Mouse (Mus musculus): ENCODE results near the gene Marveld2.
A peak's percentile ranks its signal among the peaks of the same experiment; 100 is the strongest.

The Marveld2 gene

GRCm38 (mm10) chr13:100600317-100600716, 16.5 kb downstream of the Marveld2 start:
- DNase-seq (ENCODE audit: low read depth, low spot score), result no peak

GRCm38 (mm10) chr13:100597284-100597683, 19.5 kb downstream of the Marveld2 start:
- DNase-seq (ENCODE audit: low read depth, low spot score), result no peak

- DNase-seq (ENCODE audit: low read depth, low spot score), result no peak
These were observed 21.3 kb downstream of the Marveld2 start for GRCm38 (mm10) chr13:100595552-100595885.

DNA sequence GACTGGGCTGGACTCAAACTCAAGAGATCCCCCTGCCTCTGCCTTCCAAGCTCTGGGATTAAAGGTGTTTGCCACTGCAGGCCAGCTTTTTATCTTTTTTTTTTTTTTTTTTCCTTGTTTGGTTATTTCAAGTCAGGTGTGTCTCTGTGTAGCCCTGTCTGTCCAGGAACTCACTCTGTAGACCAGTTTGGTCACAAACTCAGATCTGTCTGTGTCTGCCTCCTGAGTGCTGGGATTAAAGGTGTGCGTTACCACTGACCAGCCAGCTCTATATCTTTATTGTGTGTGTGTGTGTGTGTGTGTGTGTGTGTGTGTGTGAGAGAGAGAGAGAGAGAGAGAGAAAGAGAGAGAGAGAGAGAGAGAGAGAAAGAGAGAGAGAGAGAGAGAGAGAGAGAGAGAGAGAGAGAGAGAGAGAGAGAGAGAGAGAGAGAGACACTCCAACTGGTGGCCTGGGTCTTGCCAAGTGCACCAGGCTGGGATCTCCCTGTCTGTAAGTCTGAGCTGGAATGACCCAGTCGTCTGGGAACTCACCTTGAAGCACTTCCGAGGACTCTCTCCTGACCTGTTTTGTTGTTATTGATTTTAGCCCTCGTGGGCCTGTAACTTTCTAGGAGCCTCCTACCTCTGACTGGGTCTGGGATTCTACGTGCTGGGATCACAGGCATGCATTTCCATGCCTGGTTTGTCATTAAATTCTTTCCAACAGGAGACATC, 21.8 kb downstream of the Marveld2 start:
- DNase-seq (ENCODE audit: low read depth, low spot score), result no peak

DNA sequence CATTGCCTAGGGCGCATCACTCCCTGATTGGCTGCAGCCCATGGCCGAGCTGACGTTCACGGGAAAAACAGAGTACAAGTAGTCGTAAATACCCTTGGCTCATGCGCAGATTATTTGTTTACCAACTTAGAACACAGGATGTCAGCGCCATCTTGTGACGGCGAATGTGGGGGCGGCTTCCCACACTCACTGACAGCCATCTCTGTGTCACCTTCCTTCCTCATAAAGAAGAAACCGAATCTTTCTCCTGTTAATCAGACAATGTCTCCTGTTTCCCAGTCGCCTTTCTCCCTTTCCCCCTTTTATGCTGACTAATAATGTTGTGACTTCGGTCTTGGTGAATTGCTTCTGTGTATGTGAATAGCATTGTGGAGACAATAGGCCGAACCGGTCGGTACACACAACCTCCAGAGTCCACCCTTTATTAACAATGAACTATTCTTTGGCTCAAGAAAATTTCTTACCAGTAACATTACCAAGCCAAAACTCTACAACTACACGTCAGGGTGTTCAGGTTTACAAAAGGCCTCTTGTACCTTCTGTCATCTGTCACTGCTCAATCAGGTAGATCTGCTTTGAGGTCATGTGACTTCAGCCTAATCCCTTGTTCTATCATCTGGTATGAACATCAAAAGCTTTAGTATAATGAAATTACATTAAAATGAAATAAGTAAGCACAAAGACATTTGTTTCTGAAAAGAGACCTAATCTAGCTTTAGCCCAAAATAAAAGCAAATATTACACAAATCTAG, 22.6 kb downstream of the Marveld2 start:
- DNase-seq (ENCODE audit: low read depth, low spot score), result peak; percentile 84

DNA sequence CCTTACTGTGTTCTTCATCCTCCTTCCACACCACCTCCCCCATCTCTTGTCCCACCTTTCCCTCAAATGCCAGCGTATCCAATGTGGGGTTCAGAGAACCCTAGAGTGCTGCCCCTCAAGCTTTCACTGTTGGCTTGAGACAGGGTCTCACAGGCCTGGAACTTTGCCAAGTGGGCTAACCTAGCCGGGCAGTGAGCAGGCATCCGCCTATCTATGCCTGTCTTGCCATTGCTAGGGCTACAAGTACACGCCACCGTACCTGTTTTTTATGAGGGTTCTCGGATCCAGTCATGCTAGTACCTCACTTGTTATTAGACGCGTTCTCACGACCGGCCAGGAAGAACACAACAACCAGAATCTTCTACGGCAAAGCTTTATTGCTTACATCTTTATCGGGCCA, 28.1 kb downstream of the Marveld2 start:
- peak; percentile 38 for DNase-seq (ENCODE audit: low read depth, low spot score)

- no peak for DNase-seq (ENCODE audit: low read depth, low spot score)
These were observed 34.6 kb downstream of the Marveld2 start for GRCm38 (mm10) chr13:100582144-100582543.

DNA sequence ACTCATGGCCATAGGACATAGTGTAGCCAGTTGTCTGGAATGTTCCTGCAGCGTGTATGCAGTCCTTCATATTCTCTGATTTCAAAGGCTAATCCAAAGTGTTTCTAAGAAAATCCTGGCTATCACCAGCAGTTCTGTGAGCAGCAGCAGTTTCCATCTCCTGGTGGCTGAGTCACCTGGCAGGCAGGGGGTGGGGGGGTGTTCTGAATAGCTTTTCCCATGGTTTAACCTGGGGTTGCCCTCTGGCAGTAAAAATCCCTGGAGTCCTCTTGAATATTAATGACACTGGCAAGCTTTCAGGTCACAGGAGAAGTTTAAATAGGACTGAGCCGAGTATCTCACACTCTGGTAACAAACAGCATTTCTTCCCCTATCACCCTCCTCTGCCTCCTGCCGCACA, 35.1 kb downstream of the Marveld2 start:
- DNase-seq (ENCODE audit: low read depth, low spot score), result no peak

GRCm38 (mm10) chr13:100579951-100580350, 36.8 kb downstream of the Marveld2 start:
- DNase-seq (ENCODE audit: low read depth, low spot score), result no peak

DNA sequence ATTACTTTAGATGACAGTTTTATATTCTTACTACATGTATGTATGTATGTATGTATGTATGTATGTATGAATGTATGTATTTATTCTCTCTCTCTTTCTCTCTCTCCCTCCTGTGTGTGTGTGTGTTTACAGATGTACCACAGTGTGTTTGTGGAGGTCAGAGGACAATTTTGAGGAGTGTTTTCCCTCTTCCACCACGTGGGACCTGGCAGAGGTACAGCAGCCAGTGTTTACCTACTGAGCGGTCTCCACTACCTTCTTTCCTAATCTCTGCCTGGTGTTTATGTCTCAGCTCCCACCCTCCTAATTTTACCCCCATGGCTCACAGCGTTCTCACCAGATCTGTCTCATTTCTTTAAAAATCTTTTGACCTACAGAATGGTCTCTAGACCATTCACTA, 37.6 kb downstream of the Marveld2 start:
- DNase-seq (ENCODE audit: low read depth, low spot score), result no peak

DNA sequence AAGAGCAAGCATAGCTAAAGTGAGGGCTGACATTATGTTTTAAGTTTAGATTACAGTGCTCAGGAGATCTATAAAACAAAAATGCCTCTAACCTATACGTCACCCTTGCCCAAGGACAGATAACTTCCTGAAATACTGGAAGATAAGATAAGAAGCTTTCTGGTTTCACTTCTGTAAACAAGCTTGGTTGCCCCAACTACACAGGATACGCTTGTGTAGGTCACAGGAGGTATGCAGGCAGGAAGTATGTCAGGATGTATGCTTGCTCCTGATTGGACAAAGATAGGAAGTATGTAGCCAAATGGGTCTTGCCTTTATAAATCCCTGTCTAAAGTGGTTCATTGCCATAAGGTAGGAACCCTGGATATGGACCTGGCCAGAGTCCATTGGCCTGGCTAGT, 40.8 kb downstream of the Marveld2 start:
- peak; percentile 73 for DNase-seq (ENCODE audit: low read depth, low spot score)

DNA sequence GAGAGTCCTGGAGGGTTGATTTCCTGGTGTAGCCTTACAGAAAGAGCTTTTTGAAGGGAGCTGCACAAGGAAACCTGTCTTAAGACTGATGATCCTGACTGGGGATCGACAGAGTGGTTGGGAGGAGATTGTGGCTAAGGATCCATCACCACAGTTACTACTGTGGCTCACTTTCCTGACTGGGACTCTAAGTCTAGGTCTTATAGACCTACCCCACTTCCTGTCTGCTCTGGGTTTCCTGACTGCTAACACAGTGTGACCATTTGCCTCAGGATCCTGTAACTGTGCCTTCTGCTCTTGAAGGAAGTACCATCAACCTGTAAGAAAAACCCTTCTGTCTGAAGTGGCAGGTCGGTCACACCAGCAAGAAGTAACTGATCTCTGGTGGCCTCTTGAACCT, 46.1 kb downstream of the Marveld2 start:
- DNase-seq (ENCODE audit: low read depth, low spot score), result no peak

GRCm38 (mm10) chr13:100568359-100568758, 48.4 kb downstream of the Marveld2 start:
- no peak for DNase-seq (ENCODE audit: low read depth, low spot score)

GRCm38 (mm10) chr13:100559449-100559848, 57.3 kb downstream of the Marveld2 start:
- DNase-seq (ENCODE audit: low read depth, low spot score), result no peak

DNA sequence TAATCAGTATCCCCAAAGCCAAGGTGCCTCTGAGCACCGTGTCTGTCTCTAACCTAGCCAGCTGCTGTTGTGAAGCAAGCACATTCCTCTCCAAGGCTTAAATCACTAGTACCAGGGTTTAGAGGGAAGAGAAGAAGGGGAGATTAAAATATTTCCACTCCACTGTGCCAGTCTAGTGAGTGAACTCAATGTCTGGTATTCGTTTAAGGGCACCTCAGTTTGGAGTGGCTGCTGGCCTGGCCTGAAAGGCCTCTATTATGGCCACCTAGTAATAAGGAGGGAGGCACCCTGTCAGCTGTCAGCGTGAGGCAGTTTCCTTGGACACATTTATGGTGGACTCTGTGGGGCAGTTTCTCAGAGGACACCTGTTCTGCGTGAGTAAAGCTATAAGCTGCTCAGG, 59.8 kb downstream of the Marveld2 start:
- no peak for DNase-seq (ENCODE audit: low read depth, low spot score)

- DNase-seq (ENCODE audit: low read depth, low spot score), result no peak
These were observed 63.7 kb downstream of the Marveld2 start for GRCm38 (mm10) chr13:100553042-100553437.

DNA sequence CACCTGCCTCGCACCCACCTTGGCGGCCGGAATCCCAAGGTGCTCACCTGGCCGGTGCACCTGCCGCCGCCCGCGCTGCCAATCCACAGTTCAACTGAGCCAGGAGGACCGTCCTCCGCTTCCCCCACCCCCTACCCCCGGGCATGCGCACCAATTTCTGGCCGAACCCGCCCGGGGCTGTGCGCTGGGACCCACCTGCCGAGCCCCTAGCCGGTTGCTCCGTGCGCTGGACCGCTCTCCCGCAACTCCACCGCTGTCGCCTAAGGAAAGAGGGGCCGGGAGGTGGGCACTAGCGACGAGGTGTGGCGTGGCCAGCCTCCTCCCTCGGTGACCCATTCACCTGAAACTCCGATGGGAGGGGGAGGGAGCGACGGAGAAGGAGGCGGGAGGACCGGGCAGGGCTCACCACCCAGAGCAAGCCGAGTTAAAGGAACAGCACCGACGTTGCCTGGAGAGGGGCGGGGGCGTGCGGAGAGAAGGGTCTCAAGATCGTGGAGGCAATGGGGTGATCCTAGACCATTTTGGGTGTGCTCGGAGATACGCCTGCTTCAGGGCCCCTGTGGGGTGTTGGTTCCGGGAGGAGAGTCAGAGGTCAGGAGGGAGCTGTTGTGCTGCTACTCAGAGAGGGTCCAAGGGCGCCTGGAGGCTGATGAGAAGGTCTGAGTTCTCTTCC, 64.3 kb downstream of the Marveld2 start, which contains the start of gene Ocln:
Ocln (minus strand) TSS at position 350 of the 673 bp plus-strand sequence.
- DNase-seq (ENCODE audit: low read depth, low spot score), result no peak

DNA sequence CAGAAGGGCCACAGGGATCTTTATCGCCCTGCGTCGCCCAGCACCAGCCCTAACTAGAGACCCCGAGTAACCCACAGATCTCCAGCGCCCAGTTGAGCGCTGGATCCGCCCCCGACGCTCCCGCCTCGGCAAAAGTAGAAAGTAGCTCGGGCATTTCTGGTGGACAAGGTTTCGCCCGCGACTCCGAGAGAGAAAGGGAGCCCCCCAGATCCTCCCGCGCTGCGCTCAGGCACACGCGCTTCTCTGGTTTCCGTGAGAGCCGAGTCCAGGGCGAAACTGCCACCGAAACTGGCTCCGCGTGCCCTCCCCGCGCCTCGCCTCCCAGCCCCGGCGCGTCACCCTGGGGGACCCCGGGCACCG, 64.8 kb downstream of the Marveld2 start:
- no peak for DNase-seq (ENCODE audit: low read depth, low spot score)

DNA sequence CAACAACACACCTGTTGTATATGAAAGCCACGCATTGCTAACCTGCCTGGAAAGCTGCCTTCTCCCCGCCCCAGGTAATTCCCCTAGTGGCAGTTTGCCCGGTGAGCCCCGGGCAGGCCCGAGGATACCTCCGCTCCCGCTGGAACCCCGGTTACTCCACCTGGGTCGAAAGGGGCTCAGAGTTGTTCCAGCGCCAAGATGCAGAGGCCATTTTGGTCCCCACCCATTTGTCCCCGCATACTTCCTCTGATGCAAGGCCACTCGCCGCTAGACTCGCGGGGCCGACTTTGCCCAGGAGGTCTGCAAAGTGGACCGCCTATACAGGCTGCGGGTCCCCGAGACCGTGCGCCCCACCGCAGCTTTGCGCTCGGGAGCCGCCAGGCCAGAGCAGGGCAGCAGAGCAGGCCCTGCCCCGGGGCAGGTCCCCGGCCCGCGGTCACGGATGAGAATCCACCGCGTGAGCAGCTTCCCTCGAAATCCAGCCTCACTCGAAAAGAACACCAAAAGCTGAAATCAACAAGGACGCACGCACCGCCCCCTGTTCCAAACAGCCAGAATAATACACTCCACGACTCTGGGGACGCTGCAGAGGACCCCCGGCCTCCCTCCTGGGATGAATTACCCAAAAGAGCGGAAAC, 65.3 kb downstream of the Marveld2 start:
- no peak for DNase-seq (ENCODE audit: low read depth, low spot score)

GRCm38 (mm10) chr13:100547269-100547668, 69.5 kb downstream of the Marveld2 start:
- DNase-seq (ENCODE audit: low read depth, low spot score), result no peak

Data from CD4-positive helper T cell, adult 2 months (primary cell).